Mouse (Mus musculus) stomach, embryonic 16.5 days (tissue): ENCODE measurements around the gene R3hdm1. TPM values are rescaled to one million over a fixed set of nuclear protein-coding genes. Genes with fewer than 3 reads are reported as not detected.

Source experiments
- ATAC-seq: fragments of 200-750 bp; cut with Nextera tagmentation; 2 replicates; pipeline ENCODE4 v1.8.0; 2017; ENCODE audit warnings: moderate number of reproducible peaks, moderate TSS enrichment; ENCODE audit not compliant: insufficient read depth, low FRiP score
- H3K27ac ChIP-seq: fragments of 300-500 bp; sonication (generic); 2 replicates; pipeline ENCODE4 v1.5.1; 2014; ENCODE audit warnings: low read length
- H3K27me3 ChIP-seq: fragments of 300-500 bp; sonication (generic); 2 replicates; pipeline ENCODE4 v1.6.1; 2014; ENCODE audit warnings: low read length, control low read depth, mixed read lengths; ENCODE audit not compliant: control insufficient read depth, insufficient read depth
- H3K36me3 ChIP-seq: fragments of 300-500 bp; sonication (generic); 2 replicates; pipeline ENCODE4 v1.6.1; 2014; ENCODE audit warnings: low read length; ENCODE audit not compliant: control insufficient read depth, insufficient read depth
- H3K4me1 ChIP-seq: fragments of 300-500 bp; sonication (generic); 2 replicates; pipeline ENCODE4 v1.6.1; 2014; ENCODE audit warnings: low read length, control low read depth, mixed read lengths; ENCODE audit not compliant: control insufficient read depth, insufficient read depth
- H3K4me2 ChIP-seq: fragments of 300-500 bp; sonication (generic); 2 replicates; pipeline ENCODE4 v1.6.1; 2014; ENCODE audit warnings: low read depth, low read length, mixed read lengths
- H3K4me3 ChIP-seq: fragments of 300-500 bp; sonication (generic); replicated peaks from 2 replicates; pipeline ENCODE4 v1.5.1; 2014; ENCODE audit warnings: mild to moderate bottlenecking, low read length
- H3K9ac ChIP-seq: fragments of 300-500 bp; sonication (generic); 2 replicates; pipeline ENCODE4 v1.6.1; 2014; ENCODE audit warnings: low read length
- H3K9me3 ChIP-seq: fragments of 300-500 bp; sonication (generic); replicated peaks from 2 replicates; pipeline ENCODE4 v1.6.1; 2016; ENCODE audit warnings: low read length, control low read depth; ENCODE audit not compliant: control insufficient read depth
- WGBS: fragments of 180-500 bp; shearing (Covaris S2); extraction: QIAGEN DNeasy Blood & Tissue Kit; methylation state at CpG from one replicate; pipeline ENCODE4 v1.1.7; 2014; 5-methylcytosine and 5-hydroxymethylcytosine counted together
- polyA plus RNA-seq: library from polyadenylated mRNA; unstranded; fragments of >200 nt; fragmentation: Nextera tagmentation; extraction: Ambion mirVana; gene quantifications from 2 replicates; pipeline ENCODE4 v1.2.1, GENCODE M21; 2015

Gene R3hdm1
- polyA plus RNA-seq, 1 experiment from 2014 or later, result 52.8 TPM

DNA sequence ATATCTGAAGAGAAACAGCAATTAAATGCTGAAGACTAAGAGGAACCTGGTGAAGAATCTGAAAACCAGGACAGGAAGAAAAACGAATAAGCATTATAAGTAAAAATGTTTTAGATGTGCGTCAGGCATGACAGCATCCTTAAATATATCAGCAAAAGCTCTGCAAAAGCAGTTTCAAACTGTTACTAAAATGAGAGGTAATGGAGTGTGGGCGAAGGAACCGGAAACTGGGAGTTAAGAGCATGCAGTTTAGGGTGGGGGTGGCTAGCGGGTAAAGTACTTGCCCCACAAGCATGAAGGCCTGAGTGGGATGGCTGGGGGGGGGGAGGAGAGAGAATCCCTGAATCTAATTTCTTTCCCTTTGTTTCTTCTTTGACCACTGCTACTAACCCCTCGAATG is 30.1 kb upstream of the R3hdm1 start:
- ATAC-seq, result no peak
- H3K4me3 ChIP-seq, result no peak overlapping the region
- H3K36me3 ChIP-seq, result no peaks in the 10 kb centered on the region
- H3K4me2 ChIP-seq, result no peak overlapping the region
- H3K9me3 ChIP-seq, result no peaks in the 10 kb centered on the region
- H3K9ac ChIP-seq, result no peak overlapping the region
- H3K27ac ChIP-seq, result no peak overlapping the region
- 92% methylated on average over 6 of the region's 6 CpGs for WGBS
- no peaks in the 10 kb centered on the region for H3K27me3 ChIP-seq
- H3K4me1 ChIP-seq, result no peaks in the 10 kb centered on the region

DNA sequence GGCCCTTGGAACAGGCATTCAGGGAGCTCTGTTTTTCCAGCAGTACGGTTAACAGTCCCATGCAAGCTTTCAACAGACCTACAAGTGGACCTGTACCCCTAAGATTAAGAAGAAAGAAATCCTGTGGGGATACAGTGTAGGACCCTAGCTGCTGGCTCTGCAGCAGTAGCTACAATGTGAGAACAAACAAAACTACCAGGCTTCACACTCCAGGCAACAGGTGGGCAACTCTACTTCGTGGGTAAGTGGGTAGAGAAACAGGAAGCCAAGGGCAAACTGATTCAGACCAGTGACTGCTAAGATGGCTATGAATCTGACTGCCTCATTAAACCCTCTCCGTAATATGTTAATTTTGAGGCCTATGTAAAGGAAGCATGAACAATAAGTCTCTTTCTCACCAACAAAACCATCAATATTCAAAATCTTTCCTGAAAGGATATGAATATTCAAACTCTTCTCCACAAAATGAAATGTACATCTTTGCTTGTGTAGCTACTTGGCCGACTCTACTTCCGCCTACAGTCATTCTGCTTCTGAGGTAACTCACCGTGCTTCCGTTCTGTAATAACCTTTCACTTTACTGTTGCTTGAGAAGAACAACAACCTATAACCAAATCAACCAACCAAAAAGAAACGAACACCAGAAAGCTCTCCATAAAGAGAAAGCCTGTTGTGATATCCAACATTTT is 26.2 kb upstream of the R3hdm1 start:
- Histone ChIP-seq H3K9me3 (no peaks in the 10 kb centered on the region), H3K36me3 (no peaks in the 10 kb centered on the region), H3K9ac (no peak overlapping the region), H3K4me1 (no peaks in the 10 kb centered on the region), H3K4me3 (no peak overlapping the region), H3K4me2 (no peak overlapping the region), H3K27me3 (no peaks in the 10 kb centered on the region), H3K27ac (no peak overlapping the region)
- 89% methylated on average over 8 of the region's 8 CpGs for WGBS
- no peak for ATAC-seq

DNA sequence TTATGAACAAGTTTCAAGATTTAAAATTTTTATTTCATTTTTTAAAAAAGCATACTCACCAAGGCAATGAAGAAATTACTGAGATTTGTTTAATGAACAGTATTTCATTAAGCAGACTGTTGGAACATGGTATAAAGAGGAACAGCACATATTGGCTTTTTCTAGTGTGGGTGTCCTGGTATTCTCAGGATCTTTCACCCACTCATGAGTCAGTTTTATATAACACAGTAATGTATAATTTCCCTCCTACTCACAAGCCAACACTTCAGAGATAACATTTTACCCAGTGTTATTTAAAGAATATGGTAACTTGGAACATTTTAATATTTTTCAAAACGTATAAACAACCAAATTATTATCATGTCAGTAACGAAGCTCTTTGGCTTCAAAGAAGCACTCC is 25.3 kb upstream of the R3hdm1 start:
- H3K9ac ChIP-seq, result no peak overlapping the region
- no peak for ATAC-seq
- WGBS, result 86% methylated on average over 2 of the region's 2 CpGs

DNA sequence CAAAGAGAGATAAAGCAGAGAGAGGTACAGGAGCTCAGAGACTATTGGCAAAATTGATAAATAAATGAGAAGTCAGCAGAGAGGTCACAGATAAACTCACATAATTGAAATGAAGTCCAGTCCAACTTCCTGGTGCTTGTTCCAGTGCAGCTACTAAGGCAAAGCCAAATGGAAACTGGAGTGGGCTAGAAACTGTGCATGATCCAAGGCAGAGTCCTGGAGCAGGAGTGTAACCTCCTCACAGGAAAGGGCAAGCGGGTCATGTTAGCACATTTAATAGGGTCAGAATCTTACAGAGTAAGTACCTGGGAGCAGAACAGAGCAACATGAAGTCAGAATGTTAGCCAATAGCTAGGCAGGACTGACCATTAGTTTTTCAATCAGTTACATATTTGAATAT is 24.5 kb upstream of the R3hdm1 start:
- Histone ChIP-seq H3K27me3 (no peaks in the 10 kb centered on the region), H3K4me3 (no peak overlapping the region), H3K36me3 (no peaks in the 10 kb centered on the region), H3K4me1 (no peaks in the 10 kb centered on the region), H3K9ac (no peak overlapping the region), H3K27ac (no peak overlapping the region), H3K9me3 (no peaks in the 10 kb centered on the region), H3K4me2 (no peak overlapping the region)
- no peak for ATAC-seq
- WGBS, result 100% methylated on average over 1 of the region's 1 CpGs

More for the DNA sequence above, 25.3 kb upstream of the R3hdm1 start:
- Histone ChIP-seq H3K36me3 (no peaks in the 10 kb centered on the region), H3K27ac (no peak overlapping the region), H3K4me3 (no peak overlapping the region), H3K9me3 (no peaks in the 10 kb centered on the region), H3K4me2 (no peak overlapping the region), H3K4me1 (no peaks in the 10 kb centered on the region), H3K27me3 (no peaks in the 10 kb centered on the region)

DNA sequence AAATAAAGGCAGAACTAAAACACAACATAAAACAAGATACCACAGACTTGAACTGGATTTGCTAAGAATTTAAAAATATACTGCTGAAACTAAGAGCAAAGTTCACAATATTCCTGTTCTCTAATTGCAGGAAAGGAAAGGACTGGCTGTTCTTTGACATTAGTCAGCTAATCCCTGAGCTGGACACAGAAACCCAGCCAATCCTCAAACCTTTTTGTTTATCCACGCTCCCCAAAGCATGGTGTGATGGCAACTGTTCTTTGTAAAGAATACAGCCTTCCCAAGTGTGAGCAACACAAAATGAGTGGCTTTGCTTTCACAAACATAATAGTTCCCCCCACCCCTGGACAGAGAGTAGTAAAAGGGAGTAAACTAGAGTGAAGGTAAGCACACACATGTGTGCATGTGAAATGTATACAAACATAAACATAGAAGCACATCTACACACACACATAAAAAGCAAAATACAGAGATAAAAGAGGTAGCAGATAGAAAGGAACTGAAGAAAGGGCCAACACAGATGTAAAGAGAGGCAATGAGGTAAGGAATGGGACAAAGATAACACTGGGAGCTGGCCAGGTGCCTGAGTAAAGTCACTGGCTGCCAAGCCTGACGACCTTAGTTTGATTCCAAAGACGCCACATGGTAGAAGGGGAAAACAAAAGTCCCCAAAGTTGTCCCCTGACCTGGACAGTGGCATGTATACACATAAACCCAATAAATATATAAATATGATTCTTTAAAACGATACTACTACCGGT is 22.0 kb upstream of the R3hdm1 start:
- Histone ChIP-seq H3K4me2 (no peak overlapping the region), H3K9me3 (no peaks in the 10 kb centered on the region), H3K27me3 (no peaks in the 10 kb centered on the region), H3K27ac (no peak overlapping the region), H3K4me3 (no peak overlapping the region), H3K9ac (no peak overlapping the region), H3K4me1 (no peaks in the 10 kb centered on the region), H3K36me3 (no peaks in the 10 kb centered on the region)
- ATAC-seq, result no peak
- WGBS, result 81% methylated on average over 5 of the region's 5 CpGs

DNA sequence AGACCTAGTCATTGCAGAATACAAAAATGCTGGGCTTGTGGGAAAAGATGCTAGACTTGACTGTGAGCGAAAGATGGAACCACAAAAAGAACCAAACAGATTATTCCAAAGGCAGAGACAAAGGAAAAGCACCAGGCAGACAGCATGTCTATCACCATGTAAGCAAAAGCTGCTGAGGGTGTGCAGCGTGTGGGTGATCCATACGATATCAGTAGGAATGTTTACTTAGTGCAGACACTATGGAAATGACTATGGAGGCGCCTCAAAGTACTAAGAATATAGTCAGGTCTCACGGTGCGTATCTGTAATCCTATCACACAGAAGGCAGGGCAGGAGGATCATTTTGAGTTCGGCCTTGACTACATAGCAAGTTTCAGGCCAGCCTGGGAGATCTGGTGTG is 21.2 kb upstream of the R3hdm1 start:
- H3K4me1 ChIP-seq, result no peaks in the 10 kb centered on the region
- no peaks in the 10 kb centered on the region for H3K27me3 ChIP-seq
- no peaks in the 10 kb centered on the region for H3K36me3 ChIP-seq
- no peaks in the 10 kb centered on the region for H3K9me3 ChIP-seq
- no peak overlapping the region for H3K4me2 ChIP-seq
- 69% methylated on average over 7 of the region's 7 CpGs for WGBS
- H3K27ac ChIP-seq, result no peak overlapping the region
- H3K9ac ChIP-seq, result no peak overlapping the region
- no peak for ATAC-seq
- no peak overlapping the region for H3K4me3 ChIP-seq

DNA sequence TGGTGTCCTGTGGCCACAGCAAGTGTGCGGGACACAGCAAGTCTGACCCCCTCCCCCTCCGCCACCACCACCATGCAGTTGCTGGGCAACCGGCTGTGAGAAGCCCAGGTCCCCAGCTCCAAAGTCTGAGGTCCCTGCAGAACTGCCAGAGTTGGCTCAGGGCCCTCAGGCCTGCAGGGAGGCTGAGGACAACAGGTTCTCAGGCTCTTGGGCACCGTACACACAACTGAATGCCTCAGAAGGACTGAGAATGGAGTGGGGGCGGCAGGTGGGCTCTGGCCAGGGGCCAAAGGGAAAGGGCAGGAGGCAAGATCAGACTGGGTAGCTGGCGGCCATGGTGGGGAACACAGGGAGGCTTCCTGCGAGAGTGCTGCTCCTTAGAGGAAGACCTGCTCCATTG is 20.3 kb upstream of the R3hdm1 start:
- peak; percentile 50 for ATAC-seq
- Histone ChIP-seq H3K4me2 (no peak overlapping the region), H3K4me1 (no peaks in the 10 kb centered on the region), H3K9ac (no peak overlapping the region), H3K27ac (no peak overlapping the region), H3K4me3 (no peak overlapping the region), H3K36me3 (no peaks in the 10 kb centered on the region), H3K27me3 (no peaks in the 10 kb centered on the region), H3K9me3 (no peaks in the 10 kb centered on the region)
- 88% methylated on average over 7 of the region's 7 CpGs for WGBS

DNA sequence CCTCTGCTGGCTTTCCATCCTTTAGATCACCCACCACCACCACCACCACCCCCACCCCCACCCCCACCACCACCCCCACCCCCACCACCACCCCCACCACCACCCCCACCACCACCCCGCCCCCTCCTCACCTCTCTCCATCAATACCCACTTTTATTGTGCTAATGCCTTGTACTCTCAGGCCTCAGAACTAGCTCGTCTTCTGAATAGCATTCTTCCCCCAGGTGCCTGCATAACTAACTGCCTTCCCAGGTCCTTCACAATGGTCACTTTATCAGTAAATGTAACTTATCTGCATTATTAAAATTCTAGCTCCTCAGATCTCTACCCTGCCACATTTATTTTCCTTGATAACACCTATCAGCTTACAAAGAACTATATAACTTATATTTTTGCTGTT is 8.4 kb upstream of the R3hdm1 start:
- no peaks in the 10 kb centered on the region for H3K36me3 ChIP-seq
- no peaks in the 10 kb centered on the region for H3K27me3 ChIP-seq
- no peaks in the 10 kb centered on the region for H3K9me3 ChIP-seq
- 68% methylated on average over 2 of the region's 2 CpGs for WGBS
- no peak overlapping the region for H3K4me2 ChIP-seq
- no peak overlapping the region for H3K4me3 ChIP-seq
- no peaks in the 10 kb centered on the region for H3K4me1 ChIP-seq
- no peak overlapping the region for H3K9ac ChIP-seq
- ATAC-seq, result no peak
- H3K27ac ChIP-seq, result no peak overlapping the region

DNA sequence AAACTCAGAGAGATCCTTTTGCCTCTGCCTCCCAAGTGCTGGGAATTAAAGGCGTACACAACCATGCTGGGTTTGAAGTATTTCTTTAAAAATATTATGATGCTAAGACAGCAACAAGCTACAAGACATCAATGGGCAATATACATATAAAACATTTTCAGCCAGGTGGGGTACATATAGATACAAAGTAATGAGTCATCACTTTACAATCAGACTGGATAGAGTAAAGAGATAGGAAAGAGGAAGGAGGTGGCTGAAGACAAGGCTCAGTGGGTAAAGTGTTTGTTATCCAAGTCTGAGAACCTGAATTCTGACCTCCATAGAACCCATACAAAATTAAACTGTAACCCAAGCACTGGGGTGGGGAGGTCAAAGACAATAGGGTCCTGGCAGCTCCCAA is 4.8 kb upstream of the R3hdm1 start:
- H3K9me3 ChIP-seq, result no peaks in the 10 kb centered on the region
- no peaks in the 10 kb centered on the region for H3K36me3 ChIP-seq
- 96% methylated on average over 1 of the region's 1 CpGs for WGBS
- H3K27ac ChIP-seq, result no peak overlapping the region
- no peaks in the 10 kb centered on the region for H3K4me1 ChIP-seq
- no peak for ATAC-seq
- H3K9ac ChIP-seq, result no peak overlapping the region
- no peaks in the 10 kb centered on the region for H3K27me3 ChIP-seq
- H3K4me3 ChIP-seq, result no peak overlapping the region
- H3K4me2 ChIP-seq, result no peak overlapping the region
